Mouse (Mus musculus) kidney, postnatal 0 days (tissue): ENCODE measurements around the gene Chst8. TPM values are rescaled to one million over a fixed set of nuclear protein-coding genes. Genes with fewer than 3 reads are reported as not detected.

ENCODE experiments used
- ATAC-seq: fragments of 200-750 bp; cut with Nextera tagmentation; replicated peaks from 2 replicates; pipeline ENCODE4 v1.8.0; 2017; ENCODE audit warnings: low read depth, moderate number of reproducible peaks, moderate TSS enrichment, moderate library complexity; ENCODE audit not compliant: low FRiP score
- DNase-seq: peaks from one replicate; pipeline ENCODE4 v3.0.0-alpha.2; 2016; ENCODE audit warnings: low spot score
- H3K27ac ChIP-seq: fragments of 300-500 bp; sonication (generic); 2 replicates; pipeline ENCODE4 v1.5.1; 2014; ENCODE audit warnings: mild to moderate bottlenecking
- H3K27me3 ChIP-seq: fragments of 300-500 bp; sonication (generic); 2 replicates; pipeline ENCODE4 v1.6.1; 2014; ENCODE audit warnings: low read length, mixed read lengths; ENCODE audit not compliant: insufficient read depth
- H3K36me3 ChIP-seq: fragments of 300-500 bp; sonication (generic); 2 replicates; pipeline ENCODE4 v1.6.1; 2014; ENCODE audit warnings: low read length, mixed read lengths; ENCODE audit not compliant: insufficient read depth
- H3K4me1 ChIP-seq: fragments of 300-500 bp; sonication (generic); replicated peaks from 2 replicates; pipeline ENCODE4 v1.6.1; 2014; ENCODE audit warnings: antibody characterized with exemption, low read length, mixed read lengths; ENCODE audit not compliant: insufficient read depth
- H3K4me2 ChIP-seq: fragments of 300-500 bp; sonication (generic); 2 replicates; pipeline ENCODE4 v1.6.1; 2014; ENCODE audit warnings: mild to moderate bottlenecking, low read length, moderate library complexity, mixed read lengths
- H3K4me3 ChIP-seq: fragments of 300-500 bp; sonication (generic); replicated peaks from 2 replicates; pipeline ENCODE4 v1.5.1; 2014; ENCODE audit warnings: low read depth, low read length
- H3K9ac ChIP-seq: fragments of 300-500 bp; sonication (generic); 2 replicates; pipeline ENCODE4 v1.6.1; 2014; ENCODE audit warnings: low read depth, low read length
- H3K9me3 ChIP-seq: fragments of 300-500 bp; sonication (generic); replicated peaks from 2 replicates; pipeline ENCODE4 v1.6.1; 2016; ENCODE audit warnings: low read length, inconsistent platforms, mixed read lengths
- CTCF ChIP-seq: IDR thresholded peaks from 2 replicates; pipeline ENCODE4 v1.5.1; 2016; ENCODE audit warnings: antibody characterized with exemption, low read depth, mild to moderate bottlenecking, moderate library complexity
- WGBS: fragments of 180-500 bp; shearing (Covaris S2); extraction: QIAGEN DNeasy Blood & Tissue Kit; methylation state at CpG from one replicate; pipeline ENCODE4 v1.1.7; 2014; 5-methylcytosine and 5-hydroxymethylcytosine counted together
- polyA plus RNA-seq: library from polyadenylated mRNA; unstranded; fragments of >200 nt; fragmentation: Nextera tagmentation; extraction: Ambion mirVana; gene quantifications from 2 replicates; pipeline ENCODE4 v1.2.1, GENCODE M21; 2015

The Chst8 gene
- polyA plus RNA-seq: 14.1 and 16.8 TPM in 2 replicates

DNA sequence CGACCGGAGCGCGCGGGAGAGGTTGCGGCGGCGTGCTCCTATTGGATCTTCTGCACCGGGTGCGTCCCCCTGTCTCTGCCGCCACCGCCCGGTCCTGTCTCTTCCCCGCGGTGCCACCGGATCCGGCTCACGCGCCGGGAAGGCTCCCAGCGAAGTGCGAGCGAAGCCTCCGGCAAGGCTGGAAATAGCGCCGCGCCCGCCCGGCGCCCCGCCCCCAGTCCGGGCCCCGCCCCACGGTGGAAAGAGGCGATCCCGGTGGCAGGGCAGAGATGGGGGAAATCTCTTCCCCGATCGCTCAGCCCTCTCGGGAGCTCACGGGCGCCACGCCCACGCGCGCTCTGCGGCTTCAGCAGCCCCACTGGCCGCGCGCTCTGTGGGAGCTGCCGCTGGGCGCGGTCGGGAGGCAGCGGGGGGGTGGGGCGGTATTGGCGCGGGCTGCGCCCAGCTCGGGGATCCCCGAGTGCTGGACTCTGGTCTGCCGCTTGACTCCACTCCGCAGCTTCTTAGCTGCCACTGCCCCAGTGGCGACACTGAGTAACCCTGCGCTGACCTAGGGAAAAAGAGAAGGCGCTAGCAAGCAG lies at the start of gene Chst8:
TSS of gene Chst8 (minus strand) at position 181 of the 581 bp plus-strand sequence.
- Histone ChIP-seq H3K27me3 (peaks cover 12% of the 10 kb centered on the region; the same call in 1 of the 2 replicates), H3K9ac (peak within 1 kb of the TSS; percentile 55), H3K9me3 (no peaks in the 10 kb centered on the region), H3K36me3 (no peaks in the 10 kb centered on the region), H3K4me2 (peak within 1 kb of the TSS; percentile 67), H3K27ac (no peak within 1 kb of the TSS), H3K4me1 (no peaks in the 10 kb centered on the region; the same call in 1 of the 2 replicates), H3K4me3 (peak within 1 kb of the TSS; percentile 59)
- WGBS: under 1% methylated on average over 61 of the region's 65 CpGs
- TF ChIP-seq CTCF: peak; percentile 1; the same call in 1 of the 2 replicates
- DNase-seq (peak; percentile 73), ATAC-seq (peak; percentile 83)

DNA sequence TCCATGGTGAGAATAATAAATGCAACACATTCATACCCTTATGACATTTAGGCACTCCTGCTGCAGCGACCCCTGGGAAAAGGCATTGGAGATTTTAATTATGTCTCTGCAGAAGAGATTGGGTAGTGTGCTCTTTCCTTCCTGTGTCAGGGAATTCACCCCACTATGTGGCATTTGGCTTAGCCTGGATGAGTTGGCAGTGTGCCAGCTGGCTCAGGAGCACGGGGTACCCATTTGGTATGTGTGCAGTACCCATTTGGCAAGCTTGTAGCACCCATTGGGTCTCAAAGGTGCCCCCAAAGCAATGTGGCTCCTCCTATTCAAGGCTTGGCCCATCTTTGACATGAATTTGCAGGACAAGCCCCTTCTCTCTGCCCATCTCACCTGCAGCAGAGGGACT lies 45.8 kb upstream of the Chst8 start:
- H3K4me3 ChIP-seq: no peak overlapping the region
- no peak for DNase-seq
- no peak for ATAC-seq
- no peaks in the 10 kb centered on the region for H3K36me3 ChIP-seq
- no peaks in the 10 kb centered on the region for H3K9me3 ChIP-seq
- H3K9ac ChIP-seq: no peak overlapping the region
- H3K27ac ChIP-seq: no peak overlapping the region
- no peaks in the 10 kb centered on the region for H3K4me1 ChIP-seq
- TF ChIP-seq CTCF: no peak
- no peak overlapping the region for H3K4me2 ChIP-seq
- H3K27me3 ChIP-seq: no peaks in the 10 kb centered on the region
- 68% methylated on average over 2 of the region's 2 CpGs for WGBS

DNA sequence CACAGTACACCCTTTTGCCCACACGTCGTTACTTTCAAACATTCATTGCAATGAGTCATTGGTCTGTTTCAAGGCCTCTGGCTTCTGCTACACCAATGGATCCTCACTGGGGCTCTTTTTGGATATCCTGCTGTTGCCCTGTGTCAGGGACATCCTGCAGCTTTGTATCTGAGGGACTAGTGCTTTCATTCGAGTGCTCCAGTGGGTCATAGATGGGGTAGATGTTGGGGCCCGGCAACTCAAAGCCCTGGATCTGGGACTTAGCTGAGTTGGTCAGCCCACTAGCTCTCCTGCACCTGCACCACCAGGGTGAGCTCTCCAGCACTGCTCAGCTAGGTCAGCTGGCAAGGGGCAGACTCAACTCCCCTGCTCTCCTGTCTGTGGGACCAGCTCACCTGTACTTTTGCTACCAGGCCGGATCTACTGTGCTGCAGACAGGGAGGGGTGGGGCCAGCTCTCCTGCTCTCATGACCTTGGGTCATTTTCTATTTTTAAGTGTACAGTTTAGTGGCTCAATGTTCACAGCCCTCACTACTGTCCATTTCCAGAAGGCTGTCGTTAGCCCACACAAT lies 42.4 kb upstream of the Chst8 start:
- DNase-seq (no peak), ATAC-seq (no peak)
- no peak overlapping the region for H3K4me2 ChIP-seq
- H3K9me3 ChIP-seq: no peaks in the 10 kb centered on the region
- no peaks in the 10 kb centered on the region for H3K27me3 ChIP-seq
- no peaks in the 10 kb centered on the region for H3K4me1 ChIP-seq
- no peak overlapping the region for H3K27ac ChIP-seq
- TF ChIP-seq CTCF: peak; percentile 31; the same call in 1 of the 2 replicates
- no peak overlapping the region for H3K4me3 ChIP-seq
- H3K9ac ChIP-seq: no peak overlapping the region
- WGBS: 74% methylated on average over 6 of the region's 6 CpGs
- H3K36me3 ChIP-seq: no peaks in the 10 kb centered on the region

DNA sequence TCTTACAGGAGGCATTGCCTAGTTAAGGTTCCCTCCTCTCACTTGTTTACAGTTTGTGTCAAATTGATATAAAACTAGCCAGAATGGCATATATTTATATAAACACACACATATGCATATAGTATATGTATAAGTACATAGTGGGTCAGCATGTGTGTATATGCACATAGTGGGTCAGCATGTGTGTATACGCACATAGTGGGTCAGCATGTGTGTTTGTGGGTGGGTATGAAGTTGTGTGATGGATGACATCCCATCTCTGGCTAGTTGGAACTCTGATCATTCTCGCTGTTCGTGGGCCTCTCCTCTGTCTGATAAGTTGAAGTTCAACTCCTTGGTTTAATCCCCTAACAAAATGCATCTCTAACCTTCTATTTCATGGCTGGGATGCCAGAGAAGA lies 40.9 kb upstream of the Chst8 start:
- DNase-seq (no peak), ATAC-seq (no peak)
- no peak overlapping the region for H3K9ac ChIP-seq
- no peaks in the 10 kb centered on the region for H3K9me3 ChIP-seq
- no peaks in the 10 kb centered on the region for H3K4me1 ChIP-seq
- H3K4me2 ChIP-seq: no peak overlapping the region
- TF ChIP-seq CTCF: no peak
- H3K4me3 ChIP-seq: no peak overlapping the region
- no peaks in the 10 kb centered on the region for H3K36me3 ChIP-seq
- 82% methylated on average over 3 of the region's 3 CpGs for WGBS
- H3K27me3 ChIP-seq: no peaks in the 10 kb centered on the region
- H3K27ac ChIP-seq: no peak overlapping the region

DNA sequence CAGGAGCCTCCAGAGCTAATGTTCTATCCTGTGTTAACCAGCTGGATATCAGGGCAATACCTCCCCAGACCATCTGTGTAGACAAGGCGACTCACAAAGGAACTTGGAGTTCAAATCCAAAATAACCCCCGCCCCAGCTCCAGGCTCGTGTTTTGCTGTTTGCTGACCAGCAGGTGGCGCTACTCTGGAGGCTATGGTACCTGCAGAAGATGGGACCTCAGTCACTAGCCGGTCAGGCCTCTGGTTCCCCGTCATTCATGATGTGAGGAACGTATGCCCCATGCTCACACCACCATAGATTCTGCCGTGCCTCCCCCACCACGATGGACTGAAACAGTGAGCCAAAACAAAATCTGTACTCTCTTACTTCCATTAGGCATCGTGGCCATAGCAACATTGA lies 37.1 kb upstream of the Chst8 start:
- no peaks in the 10 kb centered on the region for H3K9me3 ChIP-seq
- H3K36me3 ChIP-seq: no peaks in the 10 kb centered on the region
- no peak overlapping the region for H3K4me2 ChIP-seq
- no peak for ATAC-seq
- peak; percentile 52 for TF ChIP-seq CTCF
- WGBS: 50% methylated on average over 10 of the region's 10 CpGs
- H3K9ac ChIP-seq: no peak overlapping the region
- no peak for DNase-seq
- no peaks in the 10 kb centered on the region for H3K27me3 ChIP-seq
- H3K4me3 ChIP-seq: no peak overlapping the region
- H3K27ac ChIP-seq: no peak overlapping the region
- no peaks in the 10 kb centered on the region for H3K4me1 ChIP-seq

DNA sequence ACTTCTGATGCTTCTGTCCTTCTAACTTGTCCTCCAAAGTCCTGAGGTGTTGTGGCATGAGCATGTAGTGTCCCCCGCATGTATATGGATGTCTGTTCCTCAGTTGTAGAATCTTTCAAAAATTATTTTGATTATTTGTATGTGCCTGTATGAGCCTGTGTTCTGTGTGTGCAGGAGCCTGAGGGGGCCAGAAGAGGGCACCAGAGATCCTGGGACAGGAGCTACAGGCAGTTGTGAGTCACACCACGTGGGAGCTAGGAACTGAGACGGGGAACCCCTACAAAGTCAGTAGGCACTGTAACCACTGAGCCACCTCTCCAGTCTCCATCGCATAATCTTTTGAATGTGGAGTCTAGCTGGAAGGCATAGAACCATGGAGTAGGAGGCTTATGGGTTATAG lies 36.3 kb upstream of the Chst8 start:
- no peak overlapping the region for H3K4me3 ChIP-seq
- no peak for DNase-seq
- H3K36me3 ChIP-seq: no peaks in the 10 kb centered on the region
- no peaks in the 10 kb centered on the region for H3K9me3 ChIP-seq
- H3K4me2 ChIP-seq: no peak overlapping the region
- no peak for TF ChIP-seq CTCF
- H3K9ac ChIP-seq: no peak overlapping the region
- no peaks in the 10 kb centered on the region for H3K4me1 ChIP-seq
- ATAC-seq: no peak
- no peaks in the 10 kb centered on the region for H3K27me3 ChIP-seq
- WGBS: 93% methylated on average over 4 of the region's 4 CpGs
- no peak overlapping the region for H3K27ac ChIP-seq

DNA sequence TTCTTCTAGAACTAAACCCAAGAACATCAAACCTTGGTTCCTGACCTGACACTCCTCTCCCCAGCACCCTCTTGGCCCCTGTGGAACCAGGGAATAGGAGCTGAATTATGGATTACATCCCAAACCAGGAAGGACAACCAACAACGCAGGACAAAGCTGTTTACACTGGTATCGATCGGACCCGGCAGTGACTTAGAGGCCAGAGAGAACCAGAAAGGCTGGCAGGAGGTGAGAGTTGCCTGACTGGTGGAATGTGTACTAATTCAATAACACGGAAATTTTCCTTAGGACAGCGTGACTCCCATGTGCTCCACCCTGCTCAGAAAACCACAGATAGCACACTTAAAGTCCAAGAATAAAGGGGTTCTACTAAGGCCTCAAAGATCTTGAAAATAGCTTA lies 35.4 kb upstream of the Chst8 start:
- no peaks in the 10 kb centered on the region for H3K4me1 ChIP-seq
- no peak for DNase-seq
- H3K27ac ChIP-seq: no peak overlapping the region
- H3K4me2 ChIP-seq: no peak overlapping the region
- H3K36me3 ChIP-seq: no peaks in the 10 kb centered on the region
- H3K9ac ChIP-seq: no peak overlapping the region
- no peak for TF ChIP-seq CTCF
- WGBS: 84% methylated on average over 6 of the region's 6 CpGs
- no peaks in the 10 kb centered on the region for H3K27me3 ChIP-seq
- H3K9me3 ChIP-seq: no peaks in the 10 kb centered on the region
- ATAC-seq: no peak
- no peak overlapping the region for H3K4me3 ChIP-seq
